Mouse (Mus musculus) heart, embryonic 14.5 days (tissue): Measurements from ENCODE around the gene Gpr160. TPM values are rescaled to one million over a fixed set of nuclear protein-coding genes. Genes with fewer than 3 reads are reported as not detected.

Source experiments
- ATAC-seq: fragments of 200-750 bp; cut with Nextera tagmentation; 2 replicates; pipeline ENCODE4 v1.8.0; 2017; ENCODE audit warnings: low read depth, moderate TSS enrichment; ENCODE audit not compliant: insufficient number of reproducible peaks, insufficient read depth, low FRiP score
- H3K27ac ChIP-seq, 2 experiments: fragments of 200-500 bp in 1 of 2; fragments of 300-500 bp in 1 of 2; sonication (generic) in 1 of 2; replicated peaks in 1 of 2; 2 replicates each; pipeline ENCODE4 v1.5.1; 2012 to 2014; ENCODE audit warnings: low read depth in 2 of 2, low read length in 2 of 2, control low read depth in 1 of 2, mild to moderate bottlenecking in 1 of 2, mixed read lengths in 1 of 2; ENCODE audit not compliant: control insufficient read depth in 1 of 2, insufficient read depth in 1 of 2
- H3K27me3 ChIP-seq: fragments of 300-500 bp; sonication (generic); 2 replicates; pipeline ENCODE4 v1.6.1; 2014; ENCODE audit warnings: mild to moderate bottlenecking, low read length, control low read depth; ENCODE audit not compliant: control insufficient read depth, insufficient read depth
- H3K36me3 ChIP-seq: fragments of 300-500 bp; sonication (generic); 2 replicates; pipeline ENCODE4 v1.6.1; 2014; ENCODE audit warnings: mild to moderate bottlenecking, control low read depth, low read length, mixed read lengths; ENCODE audit not compliant: control insufficient read depth, insufficient read depth
- H3K4me1 ChIP-seq, 2 experiments: fragments of 200-500 bp in 1 of 2; fragments of 300-500 bp in 1 of 2; sonication (generic) in 1 of 2; 2 replicates each; pipeline ENCODE4 v1.6.1; 2012 to 2014; ENCODE audit warnings: low read length in 2 of 2, control low read depth in 1 of 2, mixed read lengths in 1 of 2; ENCODE audit not compliant: control insufficient read depth in 2 of 2, insufficient read depth in 2 of 2
- H3K4me2 ChIP-seq: fragments of 300-500 bp; sonication (generic); 2 replicates; pipeline ENCODE4 v1.6.1; 2014; ENCODE audit warnings: mild to moderate bottlenecking, low read length
- H3K4me3 ChIP-seq, 2 experiments: fragments of 200-500 bp in 1 of 2; fragments of 300-500 bp in 1 of 2; sonication (generic) in 1 of 2; 2 replicates each; pipeline ENCODE4 v1.5.1; 2012 to 2014; ENCODE audit warnings: low read length in 2 of 2, mild to moderate bottlenecking in 2 of 2, control low read depth in 1 of 2, low read depth in 1 of 2, moderate library complexity in 1 of 2; ENCODE audit not compliant: control insufficient read depth in 1 of 2, insufficient read depth in 1 of 2
- H3K9ac ChIP-seq: fragments of 300-500 bp; sonication (generic); 2 replicates; pipeline ENCODE4 v1.6.1; 2014; ENCODE audit warnings: mild to moderate bottlenecking, low read length
- H3K9me3 ChIP-seq: fragments of 300-500 bp; sonication (generic); 2 replicates; pipeline ENCODE4 v1.6.1; 2016; ENCODE audit warnings: low read length, control low read depth; ENCODE audit not compliant: control insufficient read depth
- WGBS: fragments of 180-500 bp; shearing (Covaris S2); extraction: QIAGEN DNeasy Blood & Tissue Kit; methylation state at CpG from one replicate; pipeline ENCODE4 v1.1.7; 2014; 5-methylcytosine and 5-hydroxymethylcytosine counted together
- polyA plus RNA-seq: library from polyadenylated mRNA; unstranded; fragments of >200 nt; fragmentation: Nextera tagmentation; extraction: Ambion mirVana; gene quantifications from 2 replicates; pipeline ENCODE4 v1.2.1, GENCODE M21; 2014

Gene Gpr160
- 1.6 and 2.3 TPM in 2 replicates for polyA plus RNA-seq

DNA sequence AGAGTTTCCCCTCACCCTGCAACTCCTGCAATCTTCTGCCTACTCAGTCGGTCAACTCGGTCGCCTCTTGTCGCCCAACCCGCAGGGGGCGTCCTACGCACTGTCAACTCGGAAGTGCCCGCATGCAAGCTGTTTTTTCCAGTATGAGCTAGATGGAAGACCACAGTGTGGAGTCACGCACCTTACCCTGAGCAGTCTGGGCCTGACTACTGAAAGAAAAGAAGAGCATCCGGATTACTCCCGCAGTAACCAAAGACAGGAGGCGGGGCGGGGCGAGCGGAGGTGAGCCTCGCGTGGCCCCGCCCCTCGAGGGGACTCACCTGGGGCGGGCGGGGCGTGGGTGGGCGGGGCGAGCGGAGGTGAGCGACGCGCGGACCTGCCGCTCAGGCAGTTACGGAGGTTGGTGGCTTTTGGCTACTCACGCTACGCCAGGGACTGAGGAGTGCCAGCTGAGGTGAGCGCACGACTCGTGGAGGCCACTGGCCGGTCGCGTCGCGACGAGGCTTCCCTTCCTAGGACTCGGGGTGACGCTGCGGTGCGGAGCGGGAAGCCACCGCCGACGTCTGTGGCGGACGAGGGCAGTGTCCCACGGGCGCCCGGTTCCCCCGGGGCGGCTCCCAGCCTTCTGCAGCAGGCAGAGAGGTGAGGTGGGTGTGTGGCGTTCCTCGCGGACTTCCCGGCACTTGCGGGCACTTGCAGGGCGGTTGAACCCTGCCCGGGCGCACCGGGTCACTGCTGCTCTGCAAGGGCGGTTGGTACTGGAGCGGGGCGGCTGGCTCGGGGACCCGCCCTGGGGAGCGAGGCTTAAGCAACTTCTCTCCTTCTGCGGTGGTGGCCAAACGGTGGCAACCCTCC, at the start of gene Gpr160:
TSS of gene Gpr160 (plus strand) at position 347 of the 855 bp plus-strand sequence.
- H3K4me1 ChIP-seq: 0 out of 4 replicates have a peak, but pooled peaks cover 0 to 3% of the 10 kb centered on the region in 2 experiments
- under 1% methylated on average over 66 of the region's 75 CpGs for WGBS
- H3K9ac ChIP-seq: peak within 1 kb of the TSS; percentile 70
- no peaks in the 10 kb centered on the region for H3K36me3 ChIP-seq
- no peak within 1 kb of the TSS for H3K27ac ChIP-seq
- H3K9me3 ChIP-seq: no peaks in the 10 kb centered on the region
- H3K27me3 ChIP-seq: peaks cover 23% of the 10 kb centered on the region
- H3K4me2 ChIP-seq: peak within 1 kb of the TSS; percentile 100
- peak within 1 kb of the TSS; percentile 54 to 67 for H3K4me3 ChIP-seq
- ATAC-seq: peak; percentile 80

DNA sequence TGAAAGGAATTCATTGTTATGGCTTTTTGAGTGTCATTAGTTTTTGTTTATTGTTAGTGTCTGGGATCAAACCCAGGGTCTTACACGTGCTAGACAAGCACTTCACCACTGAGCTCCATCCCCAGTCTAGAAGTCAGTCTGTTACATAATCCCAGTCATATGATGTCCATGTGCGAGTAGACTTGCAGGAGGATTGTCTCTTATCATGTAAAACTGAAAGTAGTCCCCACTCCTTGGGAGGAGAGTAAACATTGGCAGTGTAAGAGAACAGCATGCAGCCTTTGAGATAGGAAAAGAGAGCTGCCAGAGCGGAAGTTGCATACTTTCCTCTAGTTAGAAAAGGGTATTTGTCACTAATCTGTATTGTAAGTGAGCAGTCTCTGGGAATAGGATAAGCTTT, 42.9 kb upstream of the Gpr160 start:
- H3K27ac ChIP-seq: no peak overlapping the region

DNA sequence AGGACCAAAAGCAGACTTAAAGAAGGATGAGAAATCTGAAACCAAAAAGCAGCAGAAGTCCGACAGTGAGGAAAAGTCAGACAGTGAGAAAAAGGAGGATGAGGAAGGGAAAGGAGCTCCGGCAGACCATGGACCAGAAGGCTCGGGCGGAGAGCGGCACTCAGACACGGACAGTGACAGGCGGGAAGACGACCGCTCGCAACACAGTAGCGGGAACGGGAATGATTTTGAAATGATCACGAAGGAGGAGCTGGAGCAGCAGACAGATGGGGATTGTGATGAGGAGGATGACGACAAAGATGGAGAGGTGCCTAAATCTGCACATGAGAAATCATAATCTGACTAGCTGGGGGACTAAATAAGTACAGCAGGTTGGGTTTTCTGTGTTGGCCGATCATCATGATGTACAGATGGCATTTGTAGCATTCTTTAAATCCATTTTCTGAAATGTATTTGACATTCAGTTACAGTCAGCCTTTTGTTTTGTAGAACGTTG, 37.1 kb upstream of the Gpr160 start:
- Histone ChIP-seq H3K27me3 (no peaks in the 10 kb centered on the region), H3K9me3 (no peaks in the 10 kb centered on the region), H3K4me1 (no peaks in the 10 kb centered on the region), H3K9ac (no peak overlapping the region), H3K4me2 (no peak overlapping the region), H3K27ac (no peak overlapping the region), H3K4me3 (no peak overlapping the region), H3K36me3 (peaks cover 75% of the 10 kb centered on the region)
- WGBS: 96% methylated on average over 16 of the region's 16 CpGs
- no peak for ATAC-seq

More for the DNA sequence above, 42.9 kb upstream of the Gpr160 start:
- Histone ChIP-seq H3K27me3 (no peaks in the 10 kb centered on the region), H3K36me3 (peaks cover 79% of the 10 kb centered on the region), H3K4me3 (no peak overlapping the region), H3K4me2 (no peak overlapping the region), H3K9me3 (no peaks in the 10 kb centered on the region), H3K4me1 (no peaks in the 10 kb centered on the region), H3K9ac (no peak overlapping the region)
- 49% methylated on average over 3 of the region's 3 CpGs for WGBS
- ATAC-seq: peak; percentile 47; the same call in 1 of the 2 replicates

- H3K27ac ChIP-seq: no peak overlapping the region
- WGBS: 84% methylated on average over 8 of the region's 8 CpGs
These were observed 33.6 kb upstream of the Gpr160 start for GRCm38 (mm10) chr3:30822163-30822562.

DNA sequence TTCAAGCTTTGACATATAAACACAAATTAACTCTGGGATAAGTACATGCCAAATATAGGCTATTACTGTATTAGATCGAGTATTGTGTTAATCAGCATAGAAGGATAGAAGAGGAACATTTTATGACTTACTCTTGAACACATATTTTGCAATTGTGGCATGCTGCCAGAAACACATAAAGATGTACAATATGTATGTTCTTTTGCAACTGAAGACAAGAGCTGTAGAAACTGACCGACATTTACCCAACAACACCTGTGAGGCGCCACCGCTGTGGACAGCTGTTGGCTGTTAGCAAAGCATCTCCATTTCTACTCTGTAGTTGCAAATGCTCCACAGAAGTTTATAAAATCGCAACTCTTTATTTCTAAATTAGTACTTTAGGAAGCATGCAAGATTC, 29.7 kb upstream of the Gpr160 start:
- no peaks in the 10 kb centered on the region for H3K27me3 ChIP-seq
- no peaks in the 10 kb centered on the region for H3K4me1 ChIP-seq
- no peak overlapping the region for H3K4me3 ChIP-seq
- 89% methylated on average over 5 of the region's 5 CpGs for WGBS
- no peak overlapping the region for H3K9ac ChIP-seq
- no peak overlapping the region for H3K4me2 ChIP-seq
- no peak for ATAC-seq
- H3K27ac ChIP-seq: no peak overlapping the region
- peaks cover 13% of the 10 kb centered on the region; the same call in 1 of the 2 replicates for H3K36me3 ChIP-seq
- no peaks in the 10 kb centered on the region for H3K9me3 ChIP-seq

More at GRCm38 (mm10) chr3:30822163-30822562, 33.6 kb upstream of the Gpr160 start:
- no peaks in the 10 kb centered on the region for H3K9me3 ChIP-seq
- no peak overlapping the region for H3K9ac ChIP-seq
- no peaks in the 10 kb centered on the region for H3K27me3 ChIP-seq
- H3K4me1 ChIP-seq: no peaks in the 10 kb centered on the region
- no peak for ATAC-seq
- peaks cover 50% of the 10 kb centered on the region for H3K36me3 ChIP-seq
- no peak overlapping the region for H3K4me2 ChIP-seq
- H3K4me3 ChIP-seq: no peak overlapping the region

- no peaks in the 10 kb centered on the region for H3K27me3 ChIP-seq
- no peaks in the 10 kb centered on the region for H3K4me1 ChIP-seq
- 63% methylated on average over 15 of the region's 15 CpGs for WGBS
- no peak overlapping the region for H3K4me2 ChIP-seq
- no peaks in the 10 kb centered on the region for H3K36me3 ChIP-seq
- no peak overlapping the region for H3K9ac ChIP-seq
- H3K9me3 ChIP-seq: no peaks in the 10 kb centered on the region
- H3K27ac ChIP-seq: no peak overlapping the region
- ATAC-seq: no peak
- H3K4me3 ChIP-seq: no peak overlapping the region
These were observed 23.7 kb upstream of the Gpr160 start for GRCm38 (mm10) chr3:30831848-30832606.

GRCm38 (mm10) chr3:30833254-30833653, 22.5 kb upstream of the Gpr160 start:
- no peak for ATAC-seq

More at GRCm38 (mm10) chr3:30833254-30833653, 22.5 kb upstream of the Gpr160 start:
- 78% methylated on average over 3 of the region's 3 CpGs for WGBS
- Histone ChIP-seq H3K4me2 (no peak overlapping the region), H3K27me3 (no peaks in the 10 kb centered on the region), H3K9me3 (no peaks in the 10 kb centered on the region), H3K4me3 (no peak overlapping the region), H3K4me1 (no peaks in the 10 kb centered on the region), H3K36me3 (no peaks in the 10 kb centered on the region), H3K27ac (no peak overlapping the region), H3K9ac (no peak overlapping the region)
